Mouse (Mus musculus) cerebellum, adult 2 months (tissue): Measurements from ENCODE around the gene Hpse. TPM values are rescaled to one million over a fixed set of nuclear protein-coding genes. Genes with fewer than 3 reads are reported as not detected.

Experiments used
- DNase-seq, 2 experiments: peaks; one replicate each; pipeline ENCODE4 v3.0.0; 2021
- H3K27ac ChIP-seq: fragments of 200-500 bp; 2 replicates; pipeline ENCODE4 v1.5.1; 2012; ENCODE audit warnings: low read length, control low read depth, inconsistent platforms; ENCODE audit not compliant: insufficient read depth
- H3K27me3 ChIP-seq: fragments of 200-500 bp; 2 replicates; pipeline ENCODE4 v1.6.1; 2012; ENCODE audit warnings: inconsistent platforms, mild to moderate bottlenecking, low read length, moderate library complexity; ENCODE audit not compliant: control insufficient read depth, insufficient read depth
- H3K4me1 ChIP-seq: fragments of 200-500 bp; 2 replicates; pipeline ENCODE4 v1.6.1; 2011; ENCODE audit warnings: low read length; ENCODE audit not compliant: control insufficient read depth, insufficient read depth
- H3K4me3 ChIP-seq: fragments of 200-500 bp; replicated peaks from 2 replicates; pipeline ENCODE3; 2011; ENCODE audit warnings: mild to moderate bottlenecking, low read depth, low read length, control low read depth; ENCODE audit not compliant: insufficient read depth
- CTCF ChIP-seq: fragments of 200-500 bp; IDR thresholded peaks from 2 replicates; pipeline ENCODE4 v1.5.1; 2011; ENCODE audit warnings: low read depth, mild to moderate bottlenecking, control low read depth, low read length, moderate library complexity, borderline replicate concordance; ENCODE audit not compliant: insufficient read depth
- POLR2A ChIP-seq: fragments of 200-500 bp; IDR thresholded peaks from 2 replicates; pipeline ENCODE4 v1.6.1; 2011; ENCODE audit warnings: low read length, control low read depth, borderline replicate concordance; ENCODE audit not compliant: insufficient read depth
- WGBS: fragments of 180-500 bp; shearing (Covaris S2); methylation state at CpG from one replicate; pipeline ENCODE4 v1.1.7; 2018; 5-methylcytosine and 5-hydroxymethylcytosine counted together
- polyA plus RNA-seq: library from polyadenylated mRNA; depleted of rRNA; stranded (reverse); fragments of >200 nt; gene quantifications from 2 replicates; pipeline ENCODE4 v1.2.3, GENCODE M21; 2012; rRNA removed

Hpse gene
- polyA plus RNA-seq, 1 experiment = 0.67 TPM

- DNase-seq = peak; percentile 24 to 45
- Histone ChIP-seq H3K27me3 (no peaks in the 10 kb centered on the region), H3K4me1 (no peaks in the 10 kb centered on the region; the same call in none of the 2 replicates), H3K4me3 (no peak overlapping the region), H3K27ac (no peak overlapping the region)
- WGBS = 9% methylated on average over 12 of the region's 12 CpGs
- no peak for TF ChIP-seq POLR2A
- TF ChIP-seq CTCF = no peak
Measured at GRCm38 (mm10) chr5:100643253-100643990, 76.1 kb downstream of the Hpse start.

GRCm38 (mm10) chr5:100642316-100642715 is 77.2 kb downstream of the Hpse start:
- DNase-seq = no peak
- H3K27ac ChIP-seq = no peak overlapping the region
- WGBS = 87% methylated on average over 5 of the region's 5 CpGs
- H3K27me3 ChIP-seq = no peaks in the 10 kb centered on the region
- H3K4me1 ChIP-seq = no peaks in the 10 kb centered on the region; the same call in none of the 2 replicates
- no peak overlapping the region for H3K4me3 ChIP-seq
- TF ChIP-seq CTCF (no peak), POLR2A (no peak)

GRCm38 (mm10) chr5:100638483-100638882 is 81.0 kb downstream of the Hpse start:
- H3K27ac ChIP-seq = no peak overlapping the region
- 90% methylated on average over 8 of the region's 8 CpGs for WGBS

GRCm38 (mm10) chr5:100636794-100637544 is 82.5 kb downstream of the Hpse start:
- Histone ChIP-seq H3K4me3 (no peak overlapping the region), H3K27me3 (no peaks in the 10 kb centered on the region), H3K4me1 (no peaks in the 10 kb centered on the region), H3K27ac (no peak overlapping the region)
- TF ChIP-seq POLR2A = no peak
- no peak for TF ChIP-seq CTCF
- WGBS = 65% methylated on average over 8 of the region's 8 CpGs
- no peak for DNase-seq

More at GRCm38 (mm10) chr5:100638483-100638882, 81.0 kb downstream of the Hpse start:
- no peak overlapping the region for H3K4me3 ChIP-seq
- no peak for DNase-seq
- H3K4me1 ChIP-seq = no peaks in the 10 kb centered on the region; the same call in 1 of the 2 replicates
- no peaks in the 10 kb centered on the region for H3K27me3 ChIP-seq
- TF ChIP-seq POLR2A = no peak
- no peak for TF ChIP-seq CTCF

GRCm38 (mm10) chr5:100635908-100636307 is 83.6 kb downstream of the Hpse start:
- Histone ChIP-seq H3K4me1 (no peaks in the 10 kb centered on the region), H3K4me3 (no peak overlapping the region), H3K27me3 (no peaks in the 10 kb centered on the region), H3K27ac (no peak overlapping the region)
- TF ChIP-seq CTCF (no peak), POLR2A (no peak)
- 93% methylated on average over 4 of the region's 4 CpGs for WGBS
- no peak for DNase-seq

DNA sequence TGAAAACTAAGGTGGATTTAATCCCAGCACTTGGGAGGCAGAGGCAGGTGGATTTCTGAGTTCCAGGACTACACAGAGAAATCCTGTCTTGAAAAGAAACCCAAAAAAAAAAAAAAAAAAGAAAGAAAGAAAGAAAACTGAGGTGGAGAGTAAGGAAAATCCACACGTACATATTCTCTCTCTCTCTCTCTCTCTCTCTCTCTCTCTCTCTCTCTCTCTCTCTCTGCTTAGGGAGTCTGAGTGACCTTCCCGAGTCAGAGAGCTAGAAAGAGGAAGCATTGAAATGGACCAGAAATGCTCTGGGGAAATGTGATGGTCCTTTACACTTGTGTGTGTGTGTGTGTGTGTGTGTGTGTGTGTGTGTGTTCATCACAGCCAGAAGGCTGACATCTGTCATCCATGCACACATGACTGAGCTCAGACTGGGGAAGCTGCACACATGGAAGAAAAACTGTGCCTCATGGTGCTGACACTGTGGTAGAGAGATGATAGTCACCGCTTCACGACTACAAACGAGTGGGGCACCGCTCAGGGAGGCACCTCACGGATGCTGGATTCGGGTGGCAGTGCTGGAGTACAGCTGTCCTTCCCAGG is 84.5 kb downstream of the Hpse start:
- TF ChIP-seq POLR2A (no peak), CTCF (no peak)
- H3K27me3 ChIP-seq = no peaks in the 10 kb centered on the region
- no peak overlapping the region for H3K27ac ChIP-seq
- DNase-seq = no peak
- H3K4me1 ChIP-seq = no peaks in the 10 kb centered on the region
- H3K4me3 ChIP-seq = no peak overlapping the region
- 60% methylated on average over 8 of the region's 8 CpGs for WGBS

DNA sequence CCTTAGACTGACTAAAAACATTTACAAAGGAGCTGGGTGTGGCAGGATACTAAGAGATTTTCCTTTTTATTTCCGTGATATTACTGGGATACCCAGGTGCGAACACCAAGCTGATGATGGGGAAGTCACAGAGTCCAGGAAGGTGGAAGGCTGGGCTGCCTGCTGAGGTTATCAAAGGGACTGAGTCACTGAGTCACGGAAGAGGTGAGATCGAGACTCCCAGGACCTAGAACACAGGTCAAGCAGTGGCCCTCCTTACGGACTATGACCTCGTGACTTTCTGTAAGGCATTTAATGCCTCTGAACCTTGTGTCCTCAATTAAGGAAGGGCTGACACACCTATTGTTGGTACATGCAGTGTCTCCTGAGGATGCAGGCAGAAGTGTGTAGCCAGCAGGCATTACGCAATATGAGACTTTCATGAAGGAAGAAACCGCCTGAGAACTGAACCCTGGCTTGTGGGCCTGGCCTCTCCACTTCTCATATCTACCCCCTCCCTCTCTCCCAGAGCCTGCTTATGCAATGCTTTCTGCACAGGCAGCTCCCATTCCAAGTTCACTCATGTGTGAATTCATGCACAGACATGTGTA is 86.9 kb downstream of the Hpse start:
- WGBS = 85% methylated on average over 8 of the region's 8 CpGs

More for the DNA sequence above, 86.9 kb downstream of the Hpse start:
- no peak overlapping the region for H3K4me3 ChIP-seq
- TF ChIP-seq CTCF (no peak), POLR2A (no peak)
- no peaks in the 10 kb centered on the region for H3K27me3 ChIP-seq
- no peaks in the 10 kb centered on the region for H3K4me1 ChIP-seq
- DNase-seq = no peak
- no peak overlapping the region for H3K27ac ChIP-seq

Other genes starting within 250 kb of the Hpse start
- 6.1 and 7.7 TPM in 2 replicates for gene Lin54, start 219.1 kb downstream of the Hpse start, polyA plus RNA-seq
- gene Cops4, start 201.4 kb downstream of the Hpse start, polyA plus RNA-seq = 86.3 and 87.4 TPM in 2 replicates
- 0.72 and 0.74 TPM in 2 replicates for gene Plac8, start 147.5 kb downstream of the Hpse start, polyA plus RNA-seq
- 108 and 112 TPM in 2 replicates for gene Coq2, start 44.6 kb downstream of the Hpse start, polyA plus RNA-seq
- gene Helq, start 78.9 kb upstream of the Hpse start, polyA plus RNA-seq = 47.5 and 51.6 TPM in 2 replicates
- 42.4 and 42.5 TPM in 2 replicates for gene Mrps18c, start 78.9 kb upstream of the Hpse start, polyA plus RNA-seq
- gene Abraxas1, start 101.2 kb upstream of the Hpse start, polyA plus RNA-seq = 9.3 and 10.1 TPM in 2 replicates
- 6.7 TPM in 2 replicates for gene Gpat3, start 126.0 kb upstream of the Hpse start, polyA plus RNA-seq